Mouse (Mus musculus): ENCODE results near the gene Slc35f3.
A peak's percentile ranks its signal among the peaks of the same experiment; 100 is the strongest.

Gene Slc35f3

DNA sequence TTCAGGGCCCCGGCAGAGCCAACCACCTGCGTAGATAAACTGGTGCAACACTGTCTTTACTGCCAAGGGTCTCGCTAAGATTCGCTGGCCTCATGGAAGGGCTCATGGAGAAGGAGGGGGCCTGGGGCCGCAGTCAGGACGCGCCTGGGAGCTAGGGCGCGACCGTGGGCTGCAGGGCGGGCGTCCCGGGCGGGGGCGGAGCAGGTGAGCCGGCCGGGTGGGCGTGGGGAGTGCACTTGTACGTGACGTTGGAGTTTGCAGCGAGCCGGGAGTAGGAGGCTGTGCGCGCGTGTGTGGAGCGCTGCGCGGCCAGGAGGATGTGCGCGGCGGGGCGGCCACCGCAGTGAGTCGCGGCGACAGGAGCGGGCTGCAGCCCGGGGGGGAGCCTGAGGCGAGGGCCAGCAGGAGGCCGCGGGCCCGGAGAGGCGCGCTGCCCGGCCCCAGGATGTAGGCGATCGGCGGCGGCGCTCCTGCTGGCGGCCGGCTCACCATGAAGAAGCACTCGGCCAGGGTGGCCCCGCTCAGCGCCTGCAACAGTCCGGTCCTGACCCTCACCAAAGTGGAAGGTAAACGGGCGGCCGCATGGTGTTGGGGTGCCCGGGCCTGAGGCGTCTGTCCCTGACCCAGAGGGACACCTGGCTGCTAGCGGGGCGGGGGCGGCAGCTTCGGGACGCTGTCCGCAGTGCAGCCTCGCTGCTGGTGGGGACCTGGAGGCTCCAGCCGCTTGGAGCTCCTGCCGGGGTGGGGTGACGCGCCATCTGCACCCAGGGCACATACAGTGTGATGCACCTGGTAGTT, at the start of gene Slc35f3:
Gene Slc35f3, plus strand, starts transcription at position 263 of the 798 bp plus-strand sequence.
- DNase-seq (ENCODE audit: low spot score in 2 of 2): peak in 1 of 2 experiments; percentile 11

DNA sequence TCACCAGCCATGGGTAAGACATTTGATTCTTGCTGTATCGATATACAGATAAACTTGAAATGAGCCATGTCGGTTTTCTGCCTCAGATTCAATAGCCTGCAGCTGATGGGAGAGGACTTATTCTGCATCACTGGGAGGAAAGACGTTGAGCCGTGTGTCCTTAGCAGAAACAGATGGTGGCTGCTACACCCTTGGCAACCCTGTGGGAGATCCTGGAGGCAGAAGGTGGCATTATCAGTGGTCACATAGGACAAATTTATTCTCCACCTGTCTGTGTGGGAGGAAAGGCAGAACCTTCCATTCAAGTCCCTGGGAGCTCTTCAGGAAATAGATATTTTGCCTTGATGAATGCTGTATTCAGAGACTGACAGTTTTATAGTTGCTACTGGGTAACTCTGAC, 47.9 kb upstream of the Slc35f3 start:
- no peak for DNase-seq (ENCODE audit: low spot score in 2 of 2)

DNA sequence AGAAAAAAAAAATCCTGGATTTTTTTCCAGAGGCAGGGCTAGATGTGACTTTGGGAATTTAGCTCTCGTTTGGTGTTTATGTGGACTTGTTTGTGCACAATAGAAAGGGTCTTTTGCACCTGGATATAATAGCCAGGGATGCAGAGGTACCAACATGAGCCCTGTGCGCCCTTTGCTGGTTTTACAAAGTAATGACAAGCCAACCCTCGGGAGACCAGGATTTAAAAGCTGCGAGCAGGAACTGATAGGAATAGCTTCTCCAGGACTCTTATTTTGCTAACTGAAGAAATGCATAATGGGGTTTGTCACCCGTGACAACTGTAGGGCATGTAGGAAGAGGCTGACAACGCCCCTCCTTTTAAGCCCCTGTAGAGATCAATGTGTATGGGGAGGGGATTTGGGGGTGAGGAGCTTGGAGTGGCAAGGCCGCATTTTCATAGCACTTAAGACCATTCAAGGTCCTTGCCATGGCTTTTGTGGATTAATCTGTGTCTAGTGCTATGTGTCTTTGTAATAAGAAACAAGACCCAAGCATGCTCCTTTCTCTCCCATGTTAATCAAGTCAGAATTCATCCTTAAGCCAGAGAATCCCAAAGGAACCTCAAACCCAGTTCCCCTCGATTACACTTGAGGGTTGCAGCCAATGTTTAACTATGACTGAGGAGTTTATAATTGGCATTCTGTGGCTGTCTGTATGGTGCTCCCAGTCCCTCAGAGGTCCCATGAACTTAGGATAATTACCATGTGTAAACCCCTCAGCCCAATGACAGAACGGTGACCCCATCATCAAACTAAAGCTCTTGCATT, 41.6 kb upstream of the Slc35f3 start:
- DNase-seq (ENCODE audit: low spot score in 2 of 2): no peak

DNA sequence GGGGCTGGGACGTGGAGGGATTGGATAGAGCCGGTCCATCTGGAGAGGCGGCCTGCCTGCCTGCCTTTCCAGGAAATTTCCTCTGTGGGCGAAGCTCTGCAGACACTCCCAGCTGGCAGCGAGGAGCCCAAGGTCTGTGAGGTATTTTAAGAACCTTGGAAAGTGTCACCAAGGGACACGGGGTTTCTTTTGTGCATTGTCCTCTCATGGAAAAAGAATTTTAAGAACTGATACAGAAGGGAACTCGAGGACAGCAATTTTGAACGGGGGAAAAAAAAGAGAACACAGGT, 41.0 kb upstream of the Slc35f3 start:
- DNase-seq (ENCODE audit: low spot score in 2 of 2): no peak

DNA sequence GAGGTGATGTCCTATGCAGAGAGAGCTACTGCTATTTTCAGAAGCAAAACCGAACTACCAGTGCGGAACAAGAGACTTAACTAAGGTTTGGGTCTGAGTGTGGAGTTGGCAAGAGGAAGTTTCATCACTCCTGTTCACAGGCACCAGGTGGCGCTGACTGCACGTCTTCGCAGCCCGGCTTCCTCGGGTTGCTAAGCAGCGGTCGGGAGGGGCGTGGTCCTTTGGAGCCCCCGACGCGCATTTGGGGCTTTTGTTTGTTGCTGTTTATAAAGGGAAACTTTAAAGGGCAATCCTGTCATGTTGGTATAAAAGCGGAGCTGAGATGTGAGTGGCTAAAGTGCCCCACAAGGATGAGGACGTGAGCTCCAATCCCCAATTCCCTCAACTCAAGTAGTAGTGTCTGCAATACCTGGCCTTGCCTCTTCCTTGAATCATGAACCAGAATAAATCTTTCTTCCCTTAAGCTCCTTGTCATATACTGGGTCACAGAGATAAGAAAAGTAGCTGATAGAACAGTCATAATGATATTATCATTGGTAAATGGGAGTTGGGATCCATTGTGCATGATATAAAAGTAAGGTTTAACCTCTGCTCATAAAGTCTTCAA, 40.1 kb upstream of the Slc35f3 start:
- DNase-seq (ENCODE audit: low spot score in 2 of 2): peak; percentile 39 to 66

DNA sequence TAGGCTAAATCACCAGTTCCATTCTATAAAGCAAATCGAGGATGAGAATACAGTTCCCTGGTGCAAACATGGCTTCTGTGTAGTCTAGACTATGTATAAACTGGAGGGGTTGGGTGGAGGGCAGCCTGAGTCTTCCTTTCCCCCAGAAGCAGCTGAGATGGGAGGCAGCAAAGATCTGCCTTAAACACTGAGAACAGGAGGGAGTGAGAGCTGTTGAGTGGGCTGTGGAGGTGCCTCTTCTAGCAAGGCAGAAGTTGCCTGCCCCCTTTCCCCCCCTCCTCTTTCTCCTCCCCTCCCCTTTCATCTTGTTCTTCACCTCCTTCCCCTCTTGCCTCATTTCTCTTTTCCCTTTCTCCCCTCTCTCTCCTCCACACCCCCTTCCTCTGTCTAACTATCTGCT, 33.2 kb upstream of the Slc35f3 start:
- DNase-seq (ENCODE audit: low spot score in 2 of 2): no peak

DNA sequence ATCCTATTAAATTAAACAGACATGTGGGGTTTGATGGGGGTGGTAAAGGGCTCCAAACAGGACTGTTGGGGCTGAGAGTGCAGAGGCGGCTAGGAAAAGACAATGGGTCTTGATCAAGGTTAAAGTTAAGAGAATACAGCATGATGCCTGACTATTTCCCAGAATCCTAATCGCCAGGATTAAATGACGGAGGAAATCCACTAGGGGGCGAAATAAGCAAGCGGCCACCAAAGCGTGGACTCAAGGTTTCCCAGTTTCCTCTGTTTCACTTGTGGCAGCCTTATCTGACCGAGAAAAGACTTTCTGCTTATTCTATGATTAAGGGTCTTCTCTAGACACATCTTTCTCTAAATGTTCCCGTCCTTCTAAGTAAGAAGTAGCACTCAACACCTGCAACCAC, 31.2 kb upstream of the Slc35f3 start:
- no peak for DNase-seq (ENCODE audit: low spot score in 2 of 2)

DNA sequence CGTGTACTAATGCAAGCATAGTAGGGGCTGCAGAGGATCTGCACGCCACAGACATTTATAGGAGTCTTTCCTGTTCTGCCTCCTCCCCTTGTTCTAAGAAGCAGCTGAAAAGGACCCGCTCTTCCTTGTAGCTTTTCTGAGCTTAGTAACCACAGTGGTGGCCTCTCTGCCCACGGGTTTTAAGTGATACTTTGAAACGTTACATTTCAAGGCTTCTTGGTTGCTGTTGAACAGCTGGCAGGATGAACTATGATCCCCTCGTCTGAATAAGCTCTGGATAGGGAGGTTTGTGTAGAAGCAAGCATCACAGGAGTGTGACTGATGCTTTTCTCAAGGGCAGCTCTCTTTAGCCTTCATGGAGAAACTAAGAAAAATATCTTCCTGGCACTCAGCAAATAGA, 28.6 kb upstream of the Slc35f3 start:
- no peak for DNase-seq (ENCODE audit: low spot score in 2 of 2)

DNA sequence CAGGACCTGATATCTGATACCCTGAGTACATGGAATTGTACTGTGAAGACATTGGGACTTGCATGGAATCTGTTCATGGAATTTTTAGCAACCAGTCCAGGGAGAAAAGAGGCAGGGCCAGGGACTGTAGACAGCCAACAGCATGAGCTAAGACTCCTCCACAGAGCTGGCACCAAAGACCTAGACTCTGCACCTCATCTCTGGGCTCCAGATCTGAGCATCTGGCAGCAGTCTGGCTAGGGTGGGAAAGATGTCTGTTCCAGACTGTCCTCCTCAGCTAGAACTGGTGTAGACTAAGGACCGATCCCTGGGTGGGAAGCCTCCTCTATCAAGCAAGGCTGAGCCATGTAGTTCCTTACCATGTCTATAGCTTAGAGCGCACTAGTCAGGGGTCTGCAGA, 25.9 kb upstream of the Slc35f3 start:
- no peak for DNase-seq (ENCODE audit: low spot score in 2 of 2)

DNA sequence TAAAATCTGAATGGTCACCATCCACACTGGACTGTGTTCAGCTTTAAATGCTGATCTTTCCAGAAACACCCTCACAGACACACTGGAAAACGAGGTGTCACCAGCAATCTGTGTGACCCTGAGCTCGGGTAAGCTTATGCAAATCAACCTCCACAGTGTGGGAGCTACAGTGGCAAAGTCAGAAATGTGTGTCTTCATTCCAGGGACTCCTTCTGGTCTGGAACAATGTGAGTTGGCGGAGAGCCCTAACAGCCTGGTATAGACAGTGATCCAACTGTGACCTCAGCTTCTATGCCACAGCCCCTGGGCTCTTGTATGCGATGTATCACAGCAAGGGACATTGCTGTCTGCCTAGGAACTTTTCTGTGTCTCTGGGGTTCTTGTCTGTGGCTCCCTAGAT, 25.3 kb upstream of the Slc35f3 start:
- DNase-seq (ENCODE audit: low spot score in 2 of 2): no peak

DNA sequence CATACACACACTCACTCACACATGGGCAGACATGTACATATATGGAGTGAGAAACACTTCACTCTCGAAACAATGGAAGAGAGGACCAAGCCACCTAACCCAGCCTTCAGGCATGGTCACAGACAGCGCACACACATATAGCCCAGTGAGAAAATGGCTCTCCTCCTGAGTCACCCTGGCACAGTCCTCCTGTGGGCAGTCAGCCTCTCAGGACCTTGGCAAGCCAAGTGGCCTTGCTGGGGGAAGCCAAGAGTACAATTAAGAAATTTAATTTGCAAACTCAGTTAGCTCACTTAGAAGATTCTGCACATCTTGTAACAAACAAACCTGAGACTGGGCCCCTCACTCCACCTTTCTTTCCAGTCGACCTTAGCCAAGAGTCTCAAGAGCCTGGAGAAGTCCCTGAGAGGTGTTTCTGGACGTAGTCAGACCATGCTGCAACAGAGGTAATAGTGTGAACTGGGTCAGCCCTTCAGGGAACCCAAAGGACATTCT, 23.4 kb upstream of the Slc35f3 start:
- no peak for DNase-seq (ENCODE audit: low spot score in 2 of 2)

DNA sequence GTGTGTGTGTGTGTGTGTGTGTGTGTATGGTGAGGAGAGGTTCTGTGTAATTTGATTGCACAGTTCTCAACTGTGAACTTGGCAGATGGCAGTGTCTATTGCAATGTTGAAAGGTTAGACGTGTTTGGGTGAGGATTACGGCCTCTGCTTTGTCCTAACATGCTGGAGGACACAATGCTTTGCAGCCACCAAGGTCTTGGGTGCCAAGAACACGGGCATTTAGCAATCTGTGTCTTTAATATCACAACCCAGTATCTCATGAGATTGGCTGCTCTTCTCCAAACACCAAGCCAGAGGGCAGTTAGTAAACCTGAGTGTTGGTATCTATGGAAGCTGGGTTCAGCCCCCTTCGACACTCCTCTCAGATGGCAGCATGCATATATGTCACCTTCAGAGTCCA, 22.5 kb upstream of the Slc35f3 start:
- DNase-seq (ENCODE audit: low spot score in 2 of 2): no peak

DNA sequence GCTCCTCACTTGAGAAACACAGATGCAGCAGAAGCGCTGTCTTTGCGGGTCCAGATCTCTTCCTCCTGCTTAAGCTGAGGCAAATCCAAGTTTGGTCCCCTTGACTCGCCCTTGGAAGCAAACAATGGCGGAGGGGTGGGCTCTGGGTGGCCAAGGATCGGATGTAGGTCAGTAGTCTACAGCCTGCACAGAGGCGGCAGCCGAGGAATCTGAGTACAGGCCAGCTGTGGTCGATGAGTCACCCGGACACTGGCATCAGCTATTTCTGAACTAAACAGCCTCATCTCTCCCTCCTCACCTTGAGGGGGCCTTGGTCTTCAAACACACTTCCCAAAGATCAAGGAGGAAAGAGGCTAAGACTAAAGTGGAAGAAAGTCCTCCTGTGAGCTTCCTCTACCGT, 6.4 kb upstream of the Slc35f3 start:
- DNase-seq (ENCODE audit: low spot score in 2 of 2): no peak

DNA sequence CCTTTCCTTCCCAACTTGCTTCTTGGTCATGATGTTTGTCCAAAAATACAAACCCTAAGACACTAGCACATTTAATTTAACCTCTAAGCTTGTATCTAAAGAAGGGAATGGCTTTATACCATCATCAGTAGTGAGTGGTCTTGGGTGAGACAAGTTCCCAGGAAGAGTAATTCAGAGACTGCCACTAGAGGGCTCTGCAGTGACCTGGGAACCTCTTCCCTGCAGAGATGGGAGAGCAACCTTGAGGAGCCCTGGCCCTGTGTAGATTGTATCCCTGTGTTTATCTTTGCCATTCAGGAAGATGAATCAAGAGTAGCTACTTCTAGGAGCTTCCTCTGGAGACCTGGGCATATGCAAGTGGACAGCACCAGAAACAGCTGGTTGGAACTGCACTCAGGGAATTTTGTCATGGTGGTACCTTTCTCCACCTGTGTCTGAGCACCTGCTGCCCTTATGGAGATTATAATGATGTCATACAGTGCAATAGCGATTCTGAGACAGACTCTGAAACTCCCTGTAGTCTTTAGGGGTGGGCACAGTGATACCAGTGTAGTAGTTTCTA, 993 bp upstream of the Slc35f3 start:
- peak in 1 of 2 experiments; percentile 27 for DNase-seq (ENCODE audit: low spot score in 2 of 2)

DNA sequence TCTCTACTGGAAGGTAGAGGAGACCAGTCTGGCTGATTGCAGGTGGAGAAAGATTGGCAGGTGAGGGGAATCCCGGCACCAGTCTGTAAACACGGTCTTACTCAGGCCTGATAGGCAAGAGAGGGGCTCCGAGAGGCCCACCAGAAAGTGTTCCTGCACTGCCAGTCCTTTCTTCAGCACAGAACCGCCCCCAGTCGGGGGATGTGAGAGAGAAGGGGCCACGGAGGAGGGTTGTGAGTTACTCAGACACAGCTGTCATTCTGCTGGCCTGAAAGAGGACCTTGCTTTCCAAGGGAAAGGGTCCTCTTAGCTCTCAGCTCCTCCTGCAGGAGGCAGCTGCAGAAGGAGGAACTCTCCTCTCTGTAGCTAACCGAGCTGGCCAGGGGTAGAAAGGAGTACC, 975 bp downstream of the Slc35f3 start:
- no peak for DNase-seq (ENCODE audit: low spot score in 2 of 2)

DNA sequence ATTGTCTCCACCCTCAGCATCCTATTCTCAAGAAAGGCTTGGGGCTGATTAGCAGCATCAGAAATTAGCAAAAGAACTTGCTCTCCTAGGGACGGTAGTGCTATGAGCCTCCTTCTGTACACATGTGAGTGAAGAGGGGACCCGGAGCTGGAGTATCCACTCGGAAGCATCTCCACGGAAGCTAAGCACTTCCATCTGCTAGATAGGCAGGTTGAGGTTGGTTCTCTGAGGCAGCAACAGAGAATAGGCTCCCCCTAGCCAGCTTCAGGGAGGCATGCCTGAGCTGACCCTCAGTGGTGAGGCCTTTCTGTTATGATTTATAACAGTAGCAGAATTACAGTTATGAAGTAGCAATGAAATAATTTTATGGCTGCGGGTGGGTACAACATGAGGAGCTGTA, 2.0 kb downstream of the Slc35f3 start:
- no peak for DNase-seq (ENCODE audit: low spot score in 2 of 2)

DNA sequence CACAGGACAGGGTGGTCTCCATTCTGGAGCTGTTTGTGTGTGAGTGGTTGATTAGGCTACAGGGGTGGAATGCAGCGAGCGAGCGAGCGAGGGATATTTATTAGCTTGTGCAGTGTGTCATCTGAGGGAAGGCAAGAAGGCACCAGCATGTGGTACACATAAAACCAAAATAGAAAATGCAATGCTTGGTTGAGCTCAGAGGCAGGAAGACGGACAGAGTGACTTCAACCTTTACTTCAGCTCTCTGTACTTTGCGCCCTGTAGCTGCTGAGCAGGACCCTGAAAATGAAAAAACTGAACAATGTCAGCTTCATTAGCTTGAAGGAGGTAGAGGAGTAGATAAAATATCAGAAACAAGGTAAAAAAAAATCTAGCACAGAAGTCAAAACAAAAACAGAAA, 3.2 kb downstream of the Slc35f3 start:
- no peak for DNase-seq (ENCODE audit: low spot score in 2 of 2)

DNA sequence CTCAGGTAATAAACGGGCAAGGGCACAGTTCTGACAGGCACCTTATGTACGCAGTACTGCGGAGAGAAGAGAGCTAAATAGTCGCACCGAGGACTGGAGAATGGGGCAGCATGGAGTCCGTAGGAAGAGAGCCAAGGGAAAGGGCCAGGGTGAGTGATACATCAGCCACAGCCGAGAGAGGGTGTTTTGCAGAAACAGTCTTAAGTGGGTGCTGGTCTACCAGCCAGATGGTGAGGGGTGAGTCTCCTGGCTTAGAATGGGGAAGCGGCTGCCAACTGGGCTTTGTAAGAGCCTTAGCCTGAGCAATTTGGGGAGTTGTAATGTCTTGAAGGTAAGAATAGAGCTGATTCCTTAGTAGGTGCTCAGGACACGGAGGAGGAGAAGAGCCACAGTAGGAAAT, 8.8 kb downstream of the Slc35f3 start:
- no peak for DNase-seq (ENCODE audit: low spot score in 2 of 2)

DNA sequence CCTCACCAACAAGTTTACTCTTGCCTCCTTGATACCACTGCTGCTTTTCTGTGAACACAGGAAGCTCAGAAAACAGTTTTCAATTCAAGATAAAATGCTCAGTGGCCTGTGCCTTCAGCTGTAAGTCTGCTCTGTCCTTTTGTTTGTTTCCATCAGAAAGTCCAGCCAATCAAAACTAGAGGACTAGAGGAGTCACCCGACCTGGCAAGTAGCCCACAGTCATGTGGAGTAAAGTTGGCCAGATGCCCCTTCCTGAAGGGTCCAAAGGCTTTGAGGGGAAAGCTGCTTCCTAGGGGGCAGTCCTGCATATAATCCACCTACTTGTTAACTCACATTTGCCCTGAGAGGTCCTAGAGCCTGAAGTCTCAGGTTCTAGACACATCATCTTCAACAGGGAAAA, 10.7 kb downstream of the Slc35f3 start:
- DNase-seq (ENCODE audit: low spot score in 2 of 2): no peak

DNA sequence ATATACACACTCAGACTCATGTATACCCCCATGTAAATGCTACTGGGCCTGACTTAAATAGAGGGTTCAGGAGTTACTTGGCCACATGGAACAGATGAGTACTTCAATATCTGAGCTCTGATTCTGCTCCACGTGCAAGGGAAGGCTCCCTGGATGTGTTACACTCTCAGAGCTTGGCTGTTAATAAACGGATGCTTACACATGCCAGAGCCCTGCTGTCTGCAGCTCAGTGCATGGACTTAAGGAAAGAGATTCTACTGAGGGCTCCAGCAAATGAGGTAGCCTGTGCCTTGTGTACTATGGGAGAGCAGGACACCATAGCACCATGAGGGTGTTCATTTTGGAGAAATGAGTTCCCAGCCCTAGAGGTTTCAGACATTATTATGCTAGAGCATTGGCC, 26.6 kb downstream of the Slc35f3 start:
- no peak for DNase-seq (ENCODE audit: low spot score in 2 of 2)

DNA sequence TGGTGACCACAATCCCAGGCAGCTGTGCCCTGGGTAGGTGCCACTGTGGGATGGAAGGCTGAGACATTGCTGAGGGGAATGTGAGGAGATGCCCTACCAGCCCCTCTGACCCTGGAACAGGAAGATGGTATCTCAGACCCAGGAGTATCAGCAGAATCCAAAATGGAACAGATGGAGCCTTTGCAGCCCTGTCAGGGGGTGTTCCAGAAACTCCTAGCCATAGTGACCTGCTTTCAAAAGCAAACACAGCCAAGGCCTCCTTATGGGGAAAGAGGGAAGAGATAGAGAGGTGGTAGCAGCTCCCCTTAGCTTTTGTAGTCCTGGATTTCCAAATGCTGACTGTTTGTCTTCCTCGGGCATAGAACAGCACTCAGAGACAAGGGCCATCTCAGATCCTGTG, 27.8 kb downstream of the Slc35f3 start:
- no peak for DNase-seq (ENCODE audit: low spot score in 2 of 2)

DNA sequence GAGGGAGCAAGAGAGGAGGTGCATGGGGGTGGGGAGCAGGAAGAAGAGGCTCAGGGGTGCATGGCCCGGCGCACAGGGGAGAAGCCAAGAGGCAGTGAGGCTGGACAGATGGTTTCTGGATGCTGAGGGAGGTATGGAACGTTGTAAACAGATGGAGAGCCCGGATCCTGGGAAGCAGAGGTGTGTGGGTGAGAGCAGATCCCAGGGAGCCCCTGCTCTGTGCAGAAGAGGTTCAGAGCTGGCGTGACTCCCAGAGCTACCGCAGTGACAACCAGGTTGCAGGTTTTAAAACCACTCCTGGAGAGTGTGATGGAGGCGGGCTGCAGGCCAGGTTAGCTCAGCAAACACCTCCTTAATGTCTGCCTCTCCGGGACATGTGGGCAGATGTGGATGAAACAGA, 28.4 kb downstream of the Slc35f3 start:
- DNase-seq (ENCODE audit: low spot score in 2 of 2): no peak

DNA sequence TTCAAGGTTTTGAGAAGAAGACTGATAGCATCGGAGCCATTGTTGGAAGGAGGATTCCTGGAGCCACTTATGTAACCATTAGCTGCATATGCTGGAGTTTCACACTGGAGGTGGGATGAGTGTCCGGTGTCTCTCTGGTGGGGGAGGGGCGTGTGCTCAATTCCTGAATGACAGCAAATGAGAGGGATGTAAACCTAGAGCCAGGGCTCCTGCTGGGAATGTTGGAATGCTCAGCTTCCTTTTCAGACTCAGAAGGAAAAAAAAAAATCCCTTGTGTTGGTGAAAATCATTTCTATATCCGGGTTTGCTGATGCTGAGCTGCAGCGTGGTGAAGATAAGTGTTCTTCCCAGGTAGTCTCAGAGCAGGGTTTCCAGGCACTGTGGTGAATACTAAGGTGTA, 29.4 kb downstream of the Slc35f3 start:
- DNase-seq (ENCODE audit: low spot score in 2 of 2): no peak
